Mouse (Mus musculus): ENCODE results near the gene Pinlyp. TPM values are rescaled to one million over a fixed set of nuclear protein-coding genes. Genes with fewer than 3 reads are reported as not detected.

The Pinlyp gene
- polyA plus RNA-seq, 1 experiment from 2014 or later: not detected

DNA sequence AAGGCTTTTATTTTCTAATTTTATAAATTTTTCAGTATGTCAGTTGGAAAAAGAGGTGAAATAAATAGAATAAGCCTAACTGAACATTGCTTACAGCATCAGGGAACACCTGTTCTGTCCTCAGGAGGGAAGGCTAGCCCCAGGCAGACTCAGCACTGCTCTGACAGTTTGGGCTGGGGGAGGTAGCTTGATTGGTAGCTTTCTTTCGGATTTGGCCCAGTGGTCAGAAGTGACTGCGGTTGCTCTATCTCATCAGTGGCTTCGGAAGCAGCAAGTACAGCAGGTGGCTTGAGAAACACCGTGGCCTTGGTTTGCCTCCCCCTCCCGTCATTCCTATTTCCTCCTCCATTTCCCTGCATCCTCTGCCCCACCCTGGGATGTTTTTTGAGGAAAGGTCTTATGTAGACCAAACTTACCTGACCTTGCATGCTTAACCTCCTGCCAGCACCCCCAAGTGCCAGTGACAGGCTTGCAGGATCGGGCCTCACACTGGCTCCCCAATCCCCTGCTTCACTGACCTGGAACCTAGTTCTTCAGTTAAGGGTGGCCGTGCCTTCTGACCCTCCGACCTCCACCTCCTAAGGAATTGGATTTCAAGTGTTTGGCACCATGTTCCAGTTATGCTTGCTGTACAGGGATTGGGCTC is 17.4 kb upstream of the Pinlyp start:
- WGBS: 81% methylated on average over 8 of the region's 8 CpGs
- H3K36me3 ChIP-seq (ENCODE audit: insufficient read depth): peaks cover 77% of the 10 kb centered on the region
- ATAC-seq (ENCODE audit: insufficient read depth): no peak
- no peak overlapping the region for H3K9ac ChIP-seq
- no peaks in the 10 kb centered on the region for H3K9me3 ChIP-seq (ENCODE audit: low read depth, low read length)
- H3K4me3 ChIP-seq (ENCODE audit: low read depth, low read length): no peak overlapping the region
- DNase-seq: no peak
- no peak overlapping the region for H3K4me2 ChIP-seq
- no peak for TF ChIP-seq CTCF (IDR thresholded peaks at IDR 0.05; ENCODE audit: low read depth)
- H3K27me3 ChIP-seq (ENCODE audit: insufficient read depth, low read length): no peaks in the 10 kb centered on the region
- H3K27ac ChIP-seq (ENCODE audit: low read depth): no peak overlapping the region
- H3K4me1 ChIP-seq (ENCODE audit: insufficient read depth): no peaks in the 10 kb centered on the region

DNA sequence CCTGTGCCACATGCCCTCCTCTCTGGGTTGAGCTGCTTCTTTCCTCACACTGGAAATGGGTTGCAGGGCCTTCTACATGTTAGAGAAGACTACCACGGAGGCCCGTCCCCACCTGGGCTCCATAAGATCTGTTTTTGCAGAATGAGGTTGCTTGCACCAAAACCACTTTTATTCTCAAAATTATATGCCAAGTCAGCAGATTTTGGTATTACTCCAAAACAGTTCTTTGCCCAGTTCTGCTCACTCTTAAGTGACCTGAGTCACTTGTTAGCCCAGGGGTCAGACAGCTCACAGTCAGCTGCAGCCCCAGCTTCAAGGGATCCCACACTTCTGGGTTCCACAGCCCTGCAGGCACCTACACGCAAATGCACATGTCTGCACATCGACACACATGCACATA is 15.5 kb upstream of the Pinlyp start:
- peaks cover 63% of the 10 kb centered on the region for H3K36me3 ChIP-seq (ENCODE audit: insufficient read depth)
- no peaks in the 10 kb centered on the region for H3K4me1 ChIP-seq (ENCODE audit: insufficient read depth)
- no peak for ATAC-seq (ENCODE audit: insufficient read depth)
- no peak for TF ChIP-seq CTCF (IDR thresholded peaks at IDR 0.05; ENCODE audit: low read depth)
- H3K9me3 ChIP-seq (ENCODE audit: low read depth, low read length): no peaks in the 10 kb centered on the region
- H3K27me3 ChIP-seq (ENCODE audit: insufficient read depth, low read length): no peaks in the 10 kb centered on the region
- H3K4me2 ChIP-seq: no peak overlapping the region
- no peak overlapping the region for H3K4me3 ChIP-seq (ENCODE audit: low read depth, low read length)
- DNase-seq: no peak
- H3K9ac ChIP-seq: no peak overlapping the region
- no peak overlapping the region for H3K27ac ChIP-seq (ENCODE audit: low read depth)
- WGBS: 86% methylated on average over 4 of the region's 4 CpGs

DNA sequence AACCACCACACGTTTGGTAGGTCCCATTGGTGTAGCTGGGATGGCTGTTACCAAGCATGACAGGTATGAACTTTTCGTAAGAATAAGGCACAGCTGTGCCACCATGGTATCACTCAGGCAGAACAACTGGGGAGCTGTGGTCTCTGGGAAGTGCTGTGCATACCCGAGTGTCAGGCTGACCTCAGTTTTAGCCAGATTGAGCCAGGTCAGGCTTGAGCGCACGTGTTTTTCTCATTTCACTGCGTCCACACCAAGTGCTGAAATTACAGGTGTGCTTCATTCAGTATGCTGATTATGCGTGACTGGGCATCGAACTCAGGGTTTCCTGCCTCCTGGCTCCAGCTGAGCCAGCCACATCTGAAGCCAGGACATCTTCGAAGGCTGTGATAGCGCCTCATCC is 9.9 kb upstream of the Pinlyp start:
- WGBS: 90% methylated on average over 10 of the region's 10 CpGs
- no peak for TF ChIP-seq CTCF (IDR thresholded peaks at IDR 0.05; ENCODE audit: low read depth)
- Histone ChIP-seq H3K36me3 (ENCODE audit: insufficient read depth) (peaks cover 58% of the 10 kb centered on the region), H3K4me3 (ENCODE audit: low read depth, low read length) (no peak overlapping the region), H3K4me2 (no peak overlapping the region), H3K27ac (ENCODE audit: low read depth) (no peak overlapping the region), H3K9me3 (ENCODE audit: low read depth, low read length) (no peaks in the 10 kb centered on the region), H3K27me3 (ENCODE audit: insufficient read depth, low read length) (no peaks in the 10 kb centered on the region), H3K4me1 (ENCODE audit: insufficient read depth) (no peaks in the 10 kb centered on the region), H3K9ac (no peak overlapping the region)
- no peak for ATAC-seq (ENCODE audit: insufficient read depth)
- DNase-seq: no peak

DNA sequence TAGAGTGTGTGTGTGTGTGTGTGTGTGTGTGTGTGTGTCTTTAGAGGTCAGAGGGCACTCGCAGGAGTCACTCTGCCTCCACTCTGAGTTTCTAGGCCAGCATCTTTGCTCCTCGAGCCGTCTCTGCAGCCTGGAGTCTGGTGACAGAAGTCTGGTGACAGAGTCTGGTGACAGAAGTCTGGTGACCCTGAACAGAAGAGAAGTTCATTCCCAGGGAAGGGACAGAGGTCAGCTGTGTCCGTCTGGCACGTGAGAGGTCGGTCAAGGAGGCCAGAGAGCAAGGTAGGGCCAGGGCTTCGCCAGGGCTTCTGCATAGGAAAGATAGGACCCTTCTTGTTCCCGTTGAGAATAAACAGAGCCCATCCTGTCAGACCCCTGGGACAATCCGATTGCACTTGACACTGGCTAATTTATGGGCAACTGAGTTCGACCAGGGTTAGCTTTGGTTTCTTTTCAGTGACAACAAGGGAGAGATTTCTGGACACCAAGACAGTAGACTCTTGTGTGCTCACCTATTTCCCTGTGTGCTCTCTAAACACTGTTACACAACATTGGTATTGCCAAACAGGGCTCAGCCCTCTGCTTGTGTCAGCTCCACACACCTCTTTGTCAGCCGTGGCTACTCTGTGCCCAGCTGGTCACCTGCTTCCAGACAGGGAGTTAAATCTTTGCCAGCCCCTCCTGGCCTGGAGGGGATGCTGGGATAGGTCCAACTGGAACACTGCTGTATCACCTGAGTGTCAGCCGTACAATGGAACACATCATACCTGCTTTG is 6.3 kb upstream of the Pinlyp start:
- no peak for DNase-seq
- TF ChIP-seq CTCF (IDR thresholded peaks at IDR 0.05; ENCODE audit: low read depth): no peak

DNA sequence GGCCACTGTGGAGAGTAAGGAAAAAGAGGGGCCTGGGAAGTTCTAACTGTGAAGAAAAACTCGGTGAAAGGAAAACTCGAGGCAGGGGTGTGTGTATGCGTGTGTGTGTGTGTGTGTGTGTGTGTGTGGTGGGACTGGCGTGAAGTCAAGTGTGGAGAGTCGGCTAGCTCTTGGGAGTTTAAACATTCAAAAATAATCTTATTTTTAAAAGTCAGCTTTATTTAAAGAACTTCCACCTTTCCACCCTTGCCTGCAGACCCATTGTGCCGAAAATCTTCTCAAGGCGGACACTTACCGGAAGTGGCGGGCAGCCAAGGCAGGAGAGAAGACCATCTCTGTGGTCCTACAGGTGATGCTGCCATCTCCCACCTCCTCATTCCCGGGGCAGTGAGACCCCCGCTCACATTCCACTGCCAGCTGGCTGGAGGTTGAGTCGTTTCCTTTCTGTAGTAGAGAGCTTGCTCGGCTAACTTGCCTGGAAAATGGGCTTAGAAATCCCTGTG is 1.7 kb upstream of the Pinlyp start:
- ATAC-seq (ENCODE audit: insufficient read depth) (peak; percentile 7; the same call in 1 of the 2 replicates), DNase-seq (no peak)
- H3K27ac ChIP-seq (ENCODE audit: low read depth): peak overlapping the region; percentile 37; the same call in 1 of the 2 replicates
- H3K4me3 ChIP-seq (ENCODE audit: low read depth, low read length): peak overlapping the region; percentile 66
- H3K27me3 ChIP-seq (ENCODE audit: insufficient read depth, low read length): no peaks in the 10 kb centered on the region
- 22% methylated on average over 13 of the region's 13 CpGs for WGBS
- H3K9ac ChIP-seq: peak overlapping the region; percentile 71
- peaks cover 40% of the 10 kb centered on the region for H3K36me3 ChIP-seq (ENCODE audit: insufficient read depth)
- H3K9me3 ChIP-seq (ENCODE audit: low read depth, low read length): no peaks in the 10 kb centered on the region
- peaks cover 4% of the 10 kb centered on the region; the same call in 1 of the 2 replicates for H3K4me1 ChIP-seq (ENCODE audit: insufficient read depth)
- peak overlapping the region; percentile 81 for H3K4me2 ChIP-seq
- TF ChIP-seq CTCF (IDR thresholded peaks at IDR 0.05; ENCODE audit: low read depth): no peak

More for the DNA sequence above, 6.3 kb upstream of the Pinlyp start:
- peaks cover 4% of the 10 kb centered on the region; the same call in 1 of the 2 replicates for H3K4me1 ChIP-seq (ENCODE audit: insufficient read depth)
- no peaks in the 10 kb centered on the region for H3K27me3 ChIP-seq (ENCODE audit: insufficient read depth, low read length)
- no peaks in the 10 kb centered on the region for H3K9me3 ChIP-seq (ENCODE audit: low read depth, low read length)
- no peak overlapping the region for H3K4me3 ChIP-seq (ENCODE audit: low read depth, low read length)
- H3K4me2 ChIP-seq: no peak overlapping the region
- WGBS: 85% methylated on average over 12 of the region's 12 CpGs
- peaks cover 67% of the 10 kb centered on the region for H3K36me3 ChIP-seq (ENCODE audit: insufficient read depth)
- no peak for ATAC-seq (ENCODE audit: insufficient read depth)
- no peak overlapping the region for H3K27ac ChIP-seq (ENCODE audit: low read depth)
- no peak overlapping the region for H3K9ac ChIP-seq

DNA sequence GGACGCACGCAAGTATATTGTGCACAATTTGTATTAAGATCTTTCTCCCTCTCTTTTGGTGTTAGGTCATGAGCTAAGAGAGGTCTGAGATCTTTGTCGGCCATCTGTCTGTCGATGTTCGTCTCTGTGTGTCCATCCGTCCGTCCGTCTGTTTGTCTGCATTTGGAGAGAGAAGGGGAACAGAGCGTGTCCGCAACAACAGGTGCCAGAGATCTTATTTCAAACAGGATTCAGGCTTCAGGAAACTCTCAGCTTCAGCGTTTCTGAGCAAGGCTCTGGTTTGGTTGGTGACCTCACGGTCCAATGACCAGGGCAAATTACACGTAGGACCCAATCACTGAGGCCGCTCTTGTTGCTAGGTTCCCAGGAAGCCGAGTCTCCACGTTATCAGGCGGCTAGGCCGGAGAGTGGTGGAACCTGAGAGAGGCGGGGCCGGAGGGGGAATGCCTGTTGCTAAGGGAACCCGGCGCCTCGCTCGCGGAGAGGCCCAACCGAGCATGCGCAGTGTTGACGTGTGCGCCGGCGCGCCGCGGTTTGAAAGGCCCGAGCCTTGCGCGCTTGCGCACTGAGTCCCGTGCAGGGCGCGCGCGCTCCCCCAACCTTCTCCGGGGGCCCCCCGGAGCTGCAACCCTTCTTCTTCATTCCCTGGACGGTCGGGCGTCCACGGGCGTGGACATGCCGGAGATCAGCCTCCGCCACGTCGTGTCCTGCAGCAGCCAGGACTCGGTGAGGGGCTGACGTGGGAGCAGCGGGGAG is 894 bp upstream of the Pinlyp start:
- Histone ChIP-seq H3K27ac (ENCODE audit: low read depth) (peak overlapping the region; percentile 67), H3K27me3 (ENCODE audit: insufficient read depth, low read length) (no peaks in the 10 kb centered on the region), H3K4me1 (ENCODE audit: insufficient read depth) (peaks cover 4% of the 10 kb centered on the region; the same call in 1 of the 2 replicates), H3K4me2 (peak overlapping the region; percentile 81), H3K9ac (peak overlapping the region; percentile 71), H3K9me3 (ENCODE audit: low read depth, low read length) (no peaks in the 10 kb centered on the region), H3K4me3 (ENCODE audit: low read depth, low read length) (peak overlapping the region; percentile 66), H3K36me3 (ENCODE audit: insufficient read depth) (peaks cover 32% of the 10 kb centered on the region)
- ATAC-seq (ENCODE audit: insufficient read depth): peak; percentile 99
- WGBS: under 1% methylated on average over 57 of the region's 57 CpGs
- DNase-seq: peak; percentile 100
- no peak for TF ChIP-seq CTCF (IDR thresholded peaks at IDR 0.05; ENCODE audit: low read depth)

All from lung, embryonic 14.5 days (tissue).